ENCODE assay signal across 19 mouse cellular contexts in the genomic region with DNA sequence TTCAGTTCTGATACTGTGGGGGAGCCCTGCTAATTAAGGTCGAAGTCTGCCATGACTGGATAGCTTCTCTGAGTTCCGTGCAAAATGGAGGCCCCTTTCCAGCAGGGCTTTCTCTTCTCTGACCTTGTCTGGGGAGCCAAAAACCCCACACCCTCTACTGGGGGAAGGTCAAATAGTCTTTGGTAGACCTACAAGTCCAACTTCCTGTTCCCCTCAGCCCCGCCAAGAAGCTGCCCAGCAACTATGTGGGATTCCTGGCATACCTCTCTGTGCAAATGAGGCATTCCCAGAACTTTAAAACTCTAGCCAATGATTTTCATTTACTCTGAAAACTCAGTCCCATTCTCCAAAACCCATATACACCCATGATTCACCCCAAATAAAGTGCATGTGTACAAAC. TPM values are rescaled to one million over a fixed set of nuclear protein-coding genes. Genes with fewer than 3 reads are reported as not detected.
A peak's percentile ranks its signal among the peaks of the same experiment; 100 is the strongest.
DNase-seq lines count a peak whose midpoint lies in the region; ATAC-seq and TF ChIP-seq lines count a peak whose summit lies in the region.
"Had no signal": no experiment of that assay in that cellular context is flagged by ENCODE, and none has a peak within 500 bp of the region (broad histone marks: within the 10 kb centered on the region; RNA-seq: fewer than 3 reads in every experiment).

No protein-coding gene starts in this region.

- H3K27ac ChIP-seq in heart, postnatal 0 days (ENCODE audit: low read depth): peak overlapping the region; percentile 58
- H3K27ac ChIP-seq in ES-Bruce4 (ENCODE audit: insufficient read depth, low read length): peak overlapping the region; percentile 33; the same call in 1 of the 2 replicates
- no peak overlapping the region; the same call in 1 of the 2 replicates for H3K27ac ChIP-seq in kidney, postnatal 0 days
- H3K27ac ChIP-seq: hindbrain, embryonic 12.5 days; limb, embryonic 12.5 days; liver, embryonic 15.5 days; midbrain, embryonic 13.5 days had no signal

- H3K4me2 ChIP-seq in heart, postnatal 0 days (ENCODE audit: low read depth, low read length): no peak overlapping the region
- no peak overlapping the region for H3K4me2 ChIP-seq in kidney, postnatal 0 days (ENCODE audit: low read length)
- H3K4me2 ChIP-seq: hindbrain, embryonic 12.5 days; limb, embryonic 12.5 days; liver, embryonic 15.5 days; midbrain, embryonic 13.5 days had no signal

- peak; percentile 80 for ATAC-seq in heart, postnatal 0 days (ENCODE audit: insufficient read depth, low read depth)
- ATAC-seq in kidney, postnatal 0 days (replicated peaks; ENCODE audit: low FRiP score, low read depth): no peak
- ATAC-seq: activated CD4-positive, CD25-positive, alpha-beta regulatory T cell, adult 4 months; forebrain, postnatal 0 days; midbrain, embryonic 13.5 days had no signal

- no peak for TF ChIP-seq CTCF in heart, postnatal 0 days (IDR thresholded peaks at IDR 0.05; ENCODE audit: low read depth)
- no peak for TF ChIP-seq CTCF in ES-Bruce4 (IDR thresholded peaks at IDR 0.05; ENCODE audit: low read depth, low read length)
- TF ChIP-seq CTCF in kidney, postnatal 0 days (IDR thresholded peaks at IDR 0.05; ENCODE audit: low read depth): no peak

- peaks cover 30% of the 10 kb centered on the region for H3K4me1 ChIP-seq in heart, postnatal 0 days (ENCODE audit: control insufficient read depth, insufficient read depth)
- peaks cover 3% of the 10 kb centered on the region for H3K4me1 ChIP-seq in ES-Bruce4 (ENCODE audit: control insufficient read depth, insufficient read depth, low read length)
- H3K4me1 ChIP-seq in kidney, postnatal 0 days (replicated peaks; ENCODE audit: insufficient read depth, low read length): no peaks in the 10 kb centered on the region
- H3K4me1 ChIP-seq: hindbrain, embryonic 12.5 days; liver, embryonic 15.5 days; midbrain, embryonic 13.5 days had no signal

- peak; percentile 61 for DNase-seq in heart, postnatal 0 days (ENCODE audit: low spot score)
- no peak for DNase-seq in heart, adult 18-20 months
- DNase-seq in NIH3T3 (ENCODE audit: low read depth): peak; percentile 26
- DNase-seq in kidney, postnatal 0 days (ENCODE audit: low spot score): peak; percentile 45
- no peak for DNase-seq in frontal cortex, postnatal 10 days (ENCODE audit: low spot score in 2 of 2)
- no peak for DNase-seq in thymus, postnatal 25 days
- DNase-seq in embryo, embryonic 9.5 days (ENCODE audit: extremely low spot score): no peak
- DNase-seq: adrenal gland, postnatal 14 days; cerebellum, adult 18-20 months; forebrain, postnatal 0 days; gastrocnemius, postnatal 10 days; right cerebral cortex, postnatal 14 days had no signal

- 0 out of 2 replicates have a peak, but pooled peaks cover 1% of the 10 kb centered on the region for H3K9me3 ChIP-seq in heart, postnatal 0 days (replicated peaks; ENCODE audit: control insufficient read depth, low read length)
- no peaks in the 10 kb centered on the region; the same call in 1 of the 2 replicates for H3K9me3 ChIP-seq in ES-Bruce4 (replicated peaks; ENCODE audit: control insufficient read depth, insufficient read depth, low read length, poor library complexity, severe bottlenecking)
- no peaks in the 10 kb centered on the region for H3K9me3 ChIP-seq in kidney, postnatal 0 days (replicated peaks; ENCODE audit: low read length)
- H3K9me3 ChIP-seq: hindbrain, embryonic 12.5 days; liver, embryonic 15.5 days; midbrain, embryonic 13.5 days had no signal

- no peak overlapping the region for H3K9ac ChIP-seq in heart, postnatal 0 days (replicated peaks; ENCODE audit: low read depth, low read length)
- H3K9ac ChIP-seq in ES-Bruce4 (ENCODE audit: low read depth, poor library complexity, severe bottlenecking): no peak overlapping the region
- no peak overlapping the region for H3K9ac ChIP-seq in kidney, postnatal 0 days (ENCODE audit: low read depth, low read length)
- H3K9ac ChIP-seq: forebrain, postnatal 0 days; hindbrain, embryonic 12.5 days; limb, embryonic 12.5 days; liver, embryonic 15.5 days; midbrain, embryonic 13.5 days had no signal

- no peak for TF ChIP-seq POLR2A in ES-Bruce4 (IDR thresholded peaks at IDR 0.05; ENCODE audit: insufficient read depth, low read length)

- no peak for TF ChIP-seq EP300 in heart, postnatal 0 days (IDR thresholded peaks at IDR 0.05; ENCODE audit: low read depth)
- peak; percentile 42; the same call in 1 of the 2 replicates for TF ChIP-seq EP300 in ES-Bruce4 (IDR thresholded peaks at IDR 0.05; ENCODE audit: insufficient read depth, low read depth, low read length)

- peaks cover 6% of the 10 kb centered on the region; the same call in 1 of the 2 replicates for H3K36me3 ChIP-seq in heart, postnatal 0 days (replicated peaks; ENCODE audit: control insufficient read depth, insufficient read depth, low read length)
- H3K36me3 ChIP-seq in ES-Bruce4 (ENCODE audit: control insufficient read depth, insufficient read depth, low read length, poor library complexity, severe bottlenecking): no peaks in the 10 kb centered on the region
- no peaks in the 10 kb centered on the region for H3K36me3 ChIP-seq in kidney, postnatal 0 days (ENCODE audit: insufficient read depth, low read length)
- H3K36me3 ChIP-seq: hindbrain, embryonic 12.5 days; liver, embryonic 15.5 days; midbrain, embryonic 13.5 days had no signal

- no peaks in the 10 kb centered on the region for H3K27me3 ChIP-seq in heart, postnatal 0 days (ENCODE audit: control insufficient read depth, insufficient read depth, low read length)
- H3K27me3 ChIP-seq in ES-Bruce4 (ENCODE audit: control insufficient read depth, insufficient read depth, low read length, poor library complexity, severe bottlenecking): no peaks in the 10 kb centered on the region
- H3K27me3 ChIP-seq in kidney, postnatal 0 days (ENCODE audit: insufficient read depth, low read length): no peaks in the 10 kb centered on the region
- H3K27me3 ChIP-seq: hindbrain, embryonic 12.5 days; limb, embryonic 12.5 days; liver, embryonic 15.5 days; midbrain, embryonic 13.5 days had no signal

- no peak overlapping the region for H3K4me3 ChIP-seq in heart, postnatal 0 days (ENCODE audit: low read depth, low read length)
- H3K4me3 ChIP-seq in ES-Bruce4 (ENCODE audit: low read depth, low read length): no peak overlapping the region
- no peak overlapping the region for H3K4me3 ChIP-seq in kidney, postnatal 0 days (replicated peaks; ENCODE audit: low read depth, low read length)
- H3K4me3 ChIP-seq: hindbrain, embryonic 12.5 days; limb, embryonic 12.5 days; liver, embryonic 15.5 days; midbrain, embryonic 13.5 days had no signal

- 60% methylated on average over 3 of the region's 3 CpGs for WGBS in heart, postnatal 0 days
- 70% methylated on average over 3 of the region's 3 CpGs for WGBS in kidney, postnatal 0 days

RNA-seq across cellular contexts. Expression of gene Cyp39a1, which starts 52.2 kb away (rescaled TPM):
- 7.0 and 8.3 TPM in 2 replicates for total RNA-seq in heart, postnatal 0 days (2014; rRNA removed; ENCODE audit: low replicate concordance)
- polyA plus RNA-seq in heart, postnatal 0 days (2015; fragmentation: Nextera tagmentation; extraction: Ambion mirVana): 39.5 and 43.7 TPM in 2 replicates
- total RNA-seq in heart, adult 18-20 months (2021): 1 to 10 TPM; 4.5 to 4.6 TPM
- polyA plus RNA-seq in ES-Bruce4 (2011; ENCODE audit: insufficient read depth, insufficient read length, low read depth, missing spikeins): 8.1 and 9.3 TPM in 2 replicates
- polyA plus RNA-seq in kidney, postnatal 0 days (2015; fragmentation: Nextera tagmentation; extraction: Ambion mirVana): 24.0 and 25.0 TPM in 2 replicates
- total RNA-seq: MEL had no signal

RNA-seq across cellular contexts. Expression of gene Slc25a27, which starts 52.4 kb away (rescaled TPM):
- total RNA-seq in heart, postnatal 0 days (2014; rRNA removed; ENCODE audit: low replicate concordance): 2.4 and 7.9 TPM in 2 replicates
- polyA plus RNA-seq in heart, postnatal 0 days (2015; fragmentation: Nextera tagmentation; extraction: Ambion mirVana): 7.8 and 10.9 TPM in 2 replicates
- total RNA-seq in heart, adult 18-20 months (2021): 1 to 10 TPM; 1.7 to 3.2 TPM
- 7.4 and 8.7 TPM in 2 replicates for polyA plus RNA-seq in ES-Bruce4 (2011; ENCODE audit: insufficient read depth, insufficient read length, low read depth, missing spikeins)
- polyA plus RNA-seq in kidney, postnatal 0 days (2015; fragmentation: Nextera tagmentation; extraction: Ambion mirVana): 6.8 and 7.3 TPM in 2 replicates
- total RNA-seq: MEL had no signal

Comparison
In these comparisons a context has a peak if more than half of its experiments do, and no peak if none do; other contexts are left out.
1. DNase-seq: peak in heart, postnatal 0 days (single experiment), NIH3T3 (single experiment) and kidney, postnatal 0 days (single experiment); none in heart, adult 18-20 months (0 of 2), frontal cortex, postnatal 10 days (0 of 2), thymus, postnatal 25 days (single experiment) and embryo, embryonic 9.5 days (single experiment).